Mouse (Mus musculus) kidney, adult 2 months (tissue): ENCODE measurements around the gene Rnf144b.

ENCODE experiments used
- CTCF ChIP-seq: fragments of 200-500 bp; conservative IDR thresholded peaks from 2 replicates; pipeline ENCODE4 v1.5.1; 2011; ENCODE audit warnings: low read depth, mild to moderate bottlenecking, control low read depth, low read length, moderate library complexity, mixed read lengths; ENCODE audit not compliant: insufficient read depth, insufficient read length
- POLR2A ChIP-seq: fragments of 200-500 bp; IDR thresholded peaks from one replicate; pipeline ENCODE4 v1.6.1; 2011; ENCODE audit warnings: low read depth, low read length, control low read depth

GRCm38 (mm10) chr13:47211581-47211980 is 89.1 kb downstream of the Rnf144b start:
- no peak for TF ChIP-seq POLR2A
- TF ChIP-seq CTCF = no peak
